Mouse (Mus musculus) ES-Bruce4 (cell line): ENCODE data around the gene Col26a1. TPM values are rescaled to one million over a fixed set of nuclear protein-coding genes. Genes with fewer than 3 reads are reported as not detected.
A peak's percentile ranks its signal among the peaks of the same experiment; 100 is the strongest.

Experiments
- H3K27ac ChIP-seq: 2 replicates; pipeline ENCODE4 v1.5.1; 2012; ENCODE audit warnings: low read length, inconsistent platforms; ENCODE audit not compliant: insufficient read depth
- H3K27me3 ChIP-seq: 2 replicates; pipeline ENCODE4 v1.6.1; 2012; ENCODE audit warnings: mild to moderate bottlenecking, low read length, inconsistent platforms; ENCODE audit not compliant: control insufficient read depth, poor library complexity, insufficient read depth, severe bottlenecking
- H3K36me3 ChIP-seq: 2 replicates; pipeline ENCODE4 v1.6.1; 2012; ENCODE audit warnings: inconsistent platforms, mild to moderate bottlenecking, low read length, moderate library complexity; ENCODE audit not compliant: control insufficient read depth, poor library complexity, insufficient read depth, severe bottlenecking
- H3K4me1 ChIP-seq: one replicate; pipeline ENCODE4 v1.8.1; 2011; ENCODE audit warnings: low read length; ENCODE audit not compliant: control insufficient read depth, insufficient read depth
- H3K4me3 ChIP-seq: 2 replicates; pipeline ENCODE4 v1.5.1; 2011; ENCODE audit warnings: low read depth, mild to moderate bottlenecking, low read length
- H3K9ac ChIP-seq: 2 replicates; pipeline ENCODE4 v1.6.1; 2012; ENCODE audit warnings: low read depth, mild to moderate bottlenecking, inconsistent platforms; ENCODE audit not compliant: poor library complexity, severe bottlenecking
- H3K9me3 ChIP-seq: replicated peaks from 2 replicates; pipeline ENCODE4 v1.6.1; 2012; ENCODE audit warnings: mild to moderate bottlenecking, low read length, inconsistent platforms; ENCODE audit not compliant: control insufficient read depth, poor library complexity, insufficient read depth, severe bottlenecking
- CTCF ChIP-seq: IDR thresholded peaks from one replicate; pipeline ENCODE4 v1.8.1; 2011; ENCODE audit warnings: low read depth, low read length
- EP300 ChIP-seq: IDR thresholded peaks from 2 replicates; pipeline ENCODE4 v1.6.1; 2011; ENCODE audit warnings: low read depth, low read length; ENCODE audit not compliant: insufficient read depth
- POLR2A ChIP-seq: IDR thresholded peaks from one replicate; pipeline ENCODE4 v1.8.1; 2011; ENCODE audit warnings: low read length; ENCODE audit not compliant: insufficient read depth
- polyA plus RNA-seq: library from polyadenylated mRNA; stranded (reverse); fragments of >200 nt; gene quantifications from 2 replicates; pipeline ENCODE4 v1.2.4, GENCODE M21; 2011; ENCODE audit warnings: low read depth; ENCODE audit not compliant: missing spikeins, insufficient read depth, insufficient read length

Col26a1 gene
- polyA plus RNA-seq, 1 experiment, result 2.2 TPM

DNA sequence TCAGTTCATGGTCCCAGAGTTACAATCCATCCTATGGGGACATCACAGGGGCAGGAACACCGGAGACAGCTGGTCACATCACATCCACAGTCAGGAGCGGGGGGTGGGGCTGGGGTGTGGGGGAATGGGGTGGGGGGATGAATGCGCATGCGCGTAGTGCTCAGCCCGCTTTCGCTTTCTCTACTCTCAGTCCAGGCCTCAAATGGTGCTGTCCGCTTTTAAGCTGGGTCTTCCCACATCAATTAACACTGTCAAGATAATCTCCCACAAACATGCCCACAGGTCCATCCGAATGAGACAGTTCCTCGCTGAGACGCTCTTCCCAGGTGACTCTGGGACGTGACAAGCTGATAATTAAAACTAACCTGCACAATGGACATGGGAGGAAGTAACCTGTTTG lies 174.9 kb downstream of the Col26a1 start:
- Histone ChIP-seq H3K27ac (no peak overlapping the region), H3K9ac (no peak overlapping the region), H3K36me3 (no peaks in the 10 kb centered on the region), H3K4me3 (no peak overlapping the region), H3K27me3 (no peaks in the 10 kb centered on the region), H3K9me3 (no peaks in the 10 kb centered on the region), H3K4me1 (no peaks in the 10 kb centered on the region)
- TF ChIP-seq POLR2A (no peak), CTCF (no peak), EP300 (no peak)

DNA sequence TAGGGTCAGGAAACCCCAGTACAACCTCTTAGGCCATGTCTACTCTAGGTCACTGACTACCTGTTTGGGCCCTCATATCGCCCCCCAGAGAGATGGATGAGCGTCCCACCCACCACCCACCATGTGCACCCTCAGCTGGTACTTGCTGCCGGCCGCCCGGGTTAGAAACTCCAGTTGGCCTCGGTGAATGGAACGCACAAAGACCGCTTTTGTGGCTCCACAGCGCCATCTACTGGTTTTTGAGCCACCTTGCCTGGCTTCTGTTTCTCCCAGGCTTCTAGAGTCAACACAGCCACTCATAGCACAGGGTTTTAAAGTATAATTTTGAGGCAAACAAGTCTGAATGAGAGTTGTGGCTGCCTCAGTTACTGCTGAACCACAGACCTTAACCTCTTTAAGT lies 176.2 kb downstream of the Col26a1 start:
- no peak for TF ChIP-seq EP300
- TF ChIP-seq CTCF, result peak; percentile 80
- TF ChIP-seq POLR2A, result no peak
- Histone ChIP-seq H3K9me3 (no peaks in the 10 kb centered on the region), H3K4me1 (no peaks in the 10 kb centered on the region), H3K27ac (no peak overlapping the region), H3K36me3 (no peaks in the 10 kb centered on the region), H3K9ac (no peak overlapping the region), H3K4me3 (no peak overlapping the region), H3K27me3 (no peaks in the 10 kb centered on the region)

DNA sequence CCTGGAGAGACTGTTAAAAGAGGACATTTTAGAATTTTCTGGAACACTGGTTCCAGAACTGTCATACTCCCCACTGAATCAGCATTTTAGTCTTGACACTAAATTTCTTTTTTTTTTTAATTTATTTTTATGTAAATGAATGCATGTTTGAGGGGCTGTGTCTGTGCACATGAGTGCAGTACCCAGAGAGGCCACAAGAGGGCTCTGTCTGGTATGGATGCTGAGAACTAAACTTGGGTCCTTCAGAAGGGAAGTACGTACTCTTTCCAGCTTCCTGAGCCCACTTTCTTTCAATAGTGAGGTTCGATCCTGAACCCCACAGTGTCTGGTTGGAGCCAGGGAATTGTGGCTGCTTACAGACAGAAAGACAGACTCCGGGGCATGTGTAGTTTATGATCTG lies 177.5 kb downstream of the Col26a1 start:
- Histone ChIP-seq H3K27me3 (no peaks in the 10 kb centered on the region), H3K36me3 (no peaks in the 10 kb centered on the region), H3K27ac (no peak overlapping the region), H3K9ac (no peak overlapping the region), H3K4me1 (no peaks in the 10 kb centered on the region), H3K4me3 (no peak overlapping the region), H3K9me3 (no peaks in the 10 kb centered on the region)
- peak; percentile 27 for TF ChIP-seq CTCF
- TF ChIP-seq POLR2A, result no peak
- no peak for TF ChIP-seq EP300

DNA sequence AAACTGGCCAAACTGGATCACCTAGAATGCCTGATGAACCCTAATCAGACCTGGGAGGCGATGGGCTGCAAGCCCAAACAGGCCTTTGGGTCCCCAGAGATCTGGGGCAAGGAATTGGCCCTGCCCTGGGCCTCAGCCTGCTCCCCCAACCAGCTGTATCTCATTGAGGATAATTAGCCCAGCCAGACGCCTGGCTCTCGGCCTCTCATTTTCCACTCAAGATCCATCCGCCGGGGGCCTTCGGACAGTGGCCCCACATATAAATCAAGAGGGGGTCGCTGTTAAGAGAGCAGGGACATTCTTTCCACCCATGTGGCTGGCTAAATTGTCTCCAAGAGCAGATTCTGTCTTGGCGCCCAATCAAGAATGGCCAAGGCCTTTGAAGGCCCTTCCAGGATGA lies 178.9 kb downstream of the Col26a1 start:
- Histone ChIP-seq H3K27ac (no peak overlapping the region), H3K9me3 (no peaks in the 10 kb centered on the region), H3K9ac (no peak overlapping the region), H3K4me1 (no peaks in the 10 kb centered on the region), H3K36me3 (no peaks in the 10 kb centered on the region), H3K27me3 (no peaks in the 10 kb centered on the region), H3K4me3 (no peak overlapping the region)
- no peak for TF ChIP-seq POLR2A
- TF ChIP-seq EP300, result no peak
- TF ChIP-seq CTCF, result no peak

DNA sequence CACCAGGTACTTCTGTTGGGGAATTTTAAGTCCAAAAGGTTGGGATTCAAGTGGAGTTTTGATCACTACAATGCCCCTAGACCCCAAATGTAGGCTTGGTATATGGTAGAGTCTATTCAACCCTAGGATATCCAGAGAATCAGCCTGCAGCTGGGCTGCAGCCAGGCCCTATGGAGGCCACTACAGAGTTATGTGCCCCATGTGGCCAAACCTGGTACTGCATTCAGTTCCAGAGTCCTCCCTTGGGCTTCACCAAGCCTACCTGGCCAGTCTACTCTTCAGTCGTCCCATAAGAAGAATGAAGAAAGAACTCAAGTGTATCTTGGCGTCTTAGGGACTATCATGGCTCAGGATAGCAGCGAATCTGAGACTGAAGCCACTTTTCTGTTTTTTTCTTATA lies 179.3 kb downstream of the Col26a1 start:
- no peaks in the 10 kb centered on the region for H3K36me3 ChIP-seq
- no peak overlapping the region for H3K27ac ChIP-seq
- H3K4me3 ChIP-seq, result no peak overlapping the region
- no peak for TF ChIP-seq EP300
- TF ChIP-seq CTCF, result peak; percentile 59
- no peak for TF ChIP-seq POLR2A
- no peaks in the 10 kb centered on the region for H3K27me3 ChIP-seq
- no peaks in the 10 kb centered on the region for H3K9me3 ChIP-seq
- H3K4me1 ChIP-seq, result no peaks in the 10 kb centered on the region
- no peak overlapping the region for H3K9ac ChIP-seq

DNA sequence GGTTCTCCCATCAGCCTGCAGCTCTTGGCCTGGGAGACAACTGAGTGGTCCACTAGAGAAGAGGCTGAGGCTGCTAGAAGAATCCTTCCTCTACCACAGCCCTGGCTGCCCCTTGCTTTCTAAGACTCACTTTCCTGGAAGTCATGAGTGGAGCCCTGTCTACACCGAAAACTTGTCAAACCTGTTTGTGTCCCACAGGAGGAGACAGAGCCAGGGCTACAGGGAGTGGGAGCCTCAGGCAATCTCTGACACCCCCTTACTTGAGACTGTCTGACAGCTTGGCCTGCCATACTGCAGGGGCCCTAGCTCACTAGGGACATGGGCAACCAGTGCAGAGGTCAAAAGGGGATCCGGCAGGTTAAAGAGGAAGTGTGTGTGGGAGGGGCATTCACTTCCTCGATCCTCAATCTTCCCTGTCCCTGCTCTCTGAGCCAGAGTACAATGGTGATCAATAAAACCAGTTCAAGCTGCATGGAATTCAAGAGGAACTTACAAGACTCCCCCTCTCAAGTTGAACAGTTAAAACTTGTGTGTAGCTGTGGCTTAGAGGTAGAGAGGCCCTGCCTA lies 180.8 kb downstream of the Col26a1 start:
- Histone ChIP-seq H3K4me1 (no peaks in the 10 kb centered on the region), H3K27ac (no peak overlapping the region), H3K36me3 (no peaks in the 10 kb centered on the region), H3K27me3 (no peaks in the 10 kb centered on the region), H3K4me3 (no peak overlapping the region), H3K9ac (no peak overlapping the region), H3K9me3 (no peaks in the 10 kb centered on the region)
- TF ChIP-seq POLR2A (no peak), EP300 (no peak), CTCF (no peak)
